Mouse (Mus musculus) natural killer cell, adult 2 months (primary cell): Measurements from ENCODE around the gene Ckap2.
"Not testable (repeated sequence)": the region's sequence is repeated elsewhere in the genome, so short reads cannot be mapped to it uniquely, and the experiment has no call there.

Source experiments
- DNase-seq, 2 experiments: peaks; one replicate each; pipeline ENCODE4 v3.0.0; 2022; ENCODE audit warnings: low spot score in 2 of 2

Ckap2 gene

GRCm38 (mm10) chr8:22149643-22150344 lies 35.8 kb downstream of the Ckap2 start:
- DNase-seq, result no peak

- no peak for DNase-seq
Observed at GRCm38 (mm10) chr8:22148367-22148740, 37.3 kb downstream of the Ckap2 start.

DNA sequence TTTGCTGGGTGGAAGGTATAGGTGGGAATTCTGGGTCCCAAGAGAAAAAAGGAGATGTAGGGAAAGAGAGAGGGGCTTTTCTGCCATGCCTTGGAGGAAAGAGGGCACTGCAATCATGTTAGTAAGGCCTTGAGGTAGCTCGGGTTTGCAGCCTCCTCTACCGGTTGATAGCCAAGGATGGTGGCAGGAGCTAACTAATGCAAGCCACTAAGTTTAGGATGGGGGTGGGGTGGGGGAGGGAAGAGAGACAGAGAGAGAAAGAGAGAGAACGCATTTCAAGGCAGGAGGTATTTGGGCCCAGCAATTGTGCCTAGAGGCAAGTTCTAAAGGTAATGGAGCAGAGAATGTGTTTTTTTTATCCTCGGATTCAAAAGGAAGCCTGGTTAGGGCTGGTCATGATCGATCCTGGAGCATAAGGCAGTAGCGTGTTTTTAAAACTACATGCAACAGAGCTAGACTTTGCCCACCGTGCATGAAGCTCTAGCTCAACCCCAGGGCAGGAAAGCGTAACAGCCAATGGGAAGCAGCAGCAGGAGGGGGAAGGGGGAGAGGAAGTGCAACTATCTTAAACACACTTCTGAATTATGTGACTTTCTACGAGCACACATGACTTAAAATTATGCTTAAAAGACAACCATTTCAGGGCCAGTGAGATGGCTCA lies 37.8 kb downstream of the Ckap2 start:
- no peak for DNase-seq

DNA sequence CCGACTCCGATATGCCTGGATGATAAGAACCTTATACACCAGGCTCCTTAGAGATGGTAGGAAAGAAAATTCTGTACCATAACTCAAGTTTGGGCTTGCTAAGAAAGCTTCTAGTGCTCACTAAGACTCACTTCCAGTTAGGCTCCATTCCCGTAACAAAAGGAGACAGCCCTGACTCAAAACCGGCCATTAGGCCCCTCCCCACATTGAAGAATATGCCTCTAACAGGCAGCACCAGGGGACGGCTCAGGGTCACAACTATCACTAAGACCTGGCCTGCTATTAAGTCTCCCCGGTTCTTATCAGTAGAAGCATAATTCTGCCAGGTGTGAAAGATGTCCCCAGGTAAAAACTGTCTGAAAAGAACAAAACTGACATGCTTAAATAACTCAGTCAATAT lies 39.8 kb downstream of the Ckap2 start:
- no peak for DNase-seq

GRCm38 (mm10) chr8:22143764-22144491 lies 41.7 kb downstream of the Ckap2 start:
- no peak for DNase-seq

DNA sequence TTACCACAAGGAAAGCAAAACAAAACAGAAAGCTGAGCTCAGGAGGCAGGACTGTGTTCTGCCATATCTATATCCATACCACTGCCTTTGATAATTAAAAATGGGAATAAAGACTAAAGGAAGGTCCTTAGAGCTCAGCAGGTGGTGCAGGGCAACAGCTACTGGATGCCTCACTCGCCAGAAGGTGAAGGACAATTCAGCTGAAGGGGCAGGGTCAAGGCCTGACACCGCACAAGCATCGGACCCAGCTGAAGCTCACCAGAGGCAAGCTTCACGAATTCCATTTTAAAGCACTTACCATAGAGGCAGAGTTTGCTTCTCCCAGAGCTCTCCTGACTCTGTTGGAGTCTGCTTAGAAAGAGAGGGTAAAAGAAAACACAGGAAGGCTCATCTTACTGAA lies 43.0 kb downstream of the Ckap2 start:
- DNase-seq, result no peak

GRCm38 (mm10) chr8:22141836-22142385 lies 43.7 kb downstream of the Ckap2 start:
- no peak for DNase-seq

- not testable (repeated sequence) for DNase-seq
Observed at GRCm38 (mm10) chr8:22136462-22136861, 49.2 kb downstream of the Ckap2 start.

DNA sequence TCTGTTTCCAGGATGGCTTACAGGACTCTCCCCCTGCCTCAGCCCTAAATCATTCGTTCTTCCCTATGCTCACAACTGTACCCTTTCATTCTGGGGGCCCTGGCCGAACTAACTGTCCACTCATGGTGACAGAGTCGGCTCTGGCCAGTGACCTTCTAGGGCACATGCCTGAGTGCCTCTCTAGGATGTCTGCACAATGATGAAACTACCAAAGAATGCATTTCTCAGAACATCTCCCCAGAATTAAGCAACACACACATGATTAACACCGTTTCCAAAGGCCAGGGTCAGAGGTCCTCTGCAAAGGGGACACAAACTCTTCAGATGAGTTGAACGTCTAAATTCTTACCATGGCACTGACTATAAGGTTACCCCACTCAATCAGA lies 50.9 kb downstream of the Ckap2 start:
- no peak for DNase-seq

GRCm38 (mm10) chr8:22134078-22134749 lies 51.4 kb downstream of the Ckap2 start:
- DNase-seq, result no peak

DNA sequence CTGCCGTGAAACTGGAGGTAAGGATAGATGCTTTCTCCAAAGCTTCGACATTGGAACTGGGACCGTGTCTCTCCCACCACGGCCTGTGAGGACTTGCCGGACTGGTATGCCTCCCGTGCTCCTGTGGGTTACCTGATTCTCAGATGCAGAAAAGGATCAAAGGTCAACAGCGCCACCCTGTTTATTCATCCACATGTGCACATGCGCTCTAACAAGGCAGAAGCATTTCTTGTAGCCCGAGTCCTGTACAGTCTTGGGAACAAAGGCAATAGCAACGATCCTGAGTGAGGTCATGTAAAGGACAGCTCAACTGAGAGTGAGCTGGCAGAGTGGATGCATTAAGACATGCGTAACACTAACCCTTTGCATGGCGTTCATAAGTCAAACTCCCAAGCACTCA lies 53.6 kb downstream of the Ckap2 start:
- no peak for DNase-seq

DNA sequence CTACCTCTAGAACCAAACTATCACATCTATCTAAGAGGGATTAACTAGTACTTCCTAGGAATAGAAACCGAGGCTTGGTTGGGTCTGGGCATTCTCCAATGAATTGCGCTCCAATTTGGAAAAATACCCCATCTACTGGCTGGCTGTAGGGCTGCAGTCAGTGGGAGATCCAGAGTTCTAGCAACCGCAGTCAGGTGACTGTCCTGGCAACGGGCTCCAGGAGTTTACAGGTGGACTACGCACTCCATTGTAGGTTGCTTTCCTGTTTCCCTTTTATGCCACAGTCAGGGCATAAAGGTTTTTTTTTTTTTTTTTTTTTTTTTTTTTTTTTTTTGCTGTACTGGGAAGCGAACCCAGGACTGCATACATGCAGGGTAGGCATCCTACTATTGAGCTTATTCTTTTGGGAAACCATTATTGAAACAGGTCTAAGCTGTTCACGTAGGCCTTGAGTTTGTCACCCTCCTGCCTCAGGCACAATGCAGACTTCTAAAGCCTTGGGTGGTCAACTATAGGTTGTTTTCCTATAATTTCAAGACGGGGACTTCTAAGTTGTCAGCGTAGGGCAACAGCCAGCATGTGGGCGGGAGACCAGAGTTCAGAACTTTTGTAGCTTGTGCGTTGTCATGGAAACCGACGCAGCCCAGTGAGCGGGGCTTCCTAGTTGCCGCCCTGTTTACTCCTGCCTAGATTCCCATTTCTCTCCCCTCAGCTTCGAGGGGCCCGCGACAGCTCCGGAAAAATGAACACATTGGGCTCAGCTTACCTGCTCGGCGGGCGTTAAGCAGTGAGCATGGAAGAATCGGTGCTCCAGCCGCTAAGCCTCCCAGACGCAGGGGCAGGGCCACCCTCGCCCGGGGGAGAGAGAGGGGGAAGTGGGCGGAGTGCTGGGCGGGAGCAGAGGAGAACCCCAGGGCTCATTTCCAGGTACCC lies 61.1 kb downstream of the Ckap2 start, which contains the start of gene Nek5:
TSS of gene Nek5 (minus strand) at position 834 of the 933 bp plus-strand sequence.
- DNase-seq, result peak in 1 of 2 experiments; percentile 6
